Mouse (Mus musculus): ENCODE data around the gene Trim14. TPM values are rescaled to one million over a fixed set of nuclear protein-coding genes. Genes with fewer than 3 reads are reported as not detected.

Gene Trim14
- polyA plus RNA-seq, 1 experiment: 0.38 TPM

GRCm38 (mm10) chr4:46523324-46523723 lies 12.6 kb downstream of the Trim14 start:
- Histone ChIP-seq H3K4me3 (replicated peaks) (no peak overlapping the region), H3K9me3 (ENCODE audit: control insufficient read depth, low read length) (peaks cover 5% of the 10 kb centered on the region; the same call in 1 of the 2 replicates), H3K27me3 (ENCODE audit: control insufficient read depth) (no peaks in the 10 kb centered on the region), H3K4me1 (ENCODE audit: control insufficient read depth) (peaks cover 29% of the 10 kb centered on the region), H3K36me3 (ENCODE audit: control insufficient read depth) (peaks cover 15% of the 10 kb centered on the region; the same call in 1 of the 2 replicates)
- TF ChIP-seq TAL1 (IDR thresholded peaks at IDR 0.05; ENCODE audit: low read length) (no peak), GATA1 (IDR thresholded peaks at IDR 0.05; ENCODE audit: low read length) (no peak)

- Histone ChIP-seq H3K27me3 (ENCODE audit: control insufficient read depth) (no peaks in the 10 kb centered on the region), H3K4me1 (ENCODE audit: control insufficient read depth) (peaks cover 12% of the 10 kb centered on the region), H3K9me3 (ENCODE audit: control insufficient read depth, low read length) (peaks cover 5% of the 10 kb centered on the region; the same call in 1 of the 2 replicates), H3K4me3 (replicated peaks) (no peak overlapping the region), H3K36me3 (ENCODE audit: control insufficient read depth) (peaks cover 17% of the 10 kb centered on the region; the same call in 1 of the 2 replicates)
- TF ChIP-seq GATA1 (IDR thresholded peaks at IDR 0.05; ENCODE audit: low read length) (no peak), TAL1 (IDR thresholded peaks at IDR 0.05; ENCODE audit: low read length) (no peak)
Observed at GRCm38 (mm10) chr4:46521457-46521856, 14.5 kb downstream of the Trim14 start.

- Histone ChIP-seq H3K9me3 (ENCODE audit: control insufficient read depth, low read length) (peaks cover 5% of the 10 kb centered on the region; the same call in 1 of the 2 replicates), H3K36me3 (ENCODE audit: control insufficient read depth) (peaks cover 17% of the 10 kb centered on the region; the same call in 1 of the 2 replicates)
Observed at GRCm38 (mm10) chr4:46520491-46520890, 15.4 kb downstream of the Trim14 start.

GRCm38 (mm10) chr4:46507736-46508460 lies 28.0 kb downstream of the Trim14 start:
- H3K4me3 ChIP-seq (replicated peaks): peak overlapping the region; percentile 76
- peaks cover 15% of the 10 kb centered on the region for H3K27me3 ChIP-seq (ENCODE audit: control insufficient read depth)
- peaks cover 44% of the 10 kb centered on the region for H3K4me1 ChIP-seq (ENCODE audit: control insufficient read depth)
- H3K9me3 ChIP-seq (ENCODE audit: control insufficient read depth, low read length): peaks cover 3% of the 10 kb centered on the region
- no peak for TF ChIP-seq GATA1 (IDR thresholded peaks at IDR 0.05; ENCODE audit: low read length)
- no peak for TF ChIP-seq TAL1 (IDR thresholded peaks at IDR 0.05; ENCODE audit: low read length)
- peaks cover 23% of the 10 kb centered on the region for H3K36me3 ChIP-seq (ENCODE audit: control insufficient read depth)

More at GRCm38 (mm10) chr4:46520491-46520890, 15.4 kb downstream of the Trim14 start:
- TF ChIP-seq GATA1 (IDR thresholded peaks at IDR 0.05; ENCODE audit: low read length): no peak
- no peak for TF ChIP-seq TAL1 (IDR thresholded peaks at IDR 0.05; ENCODE audit: low read length)
- Histone ChIP-seq H3K4me1 (ENCODE audit: control insufficient read depth) (peaks cover 6% of the 10 kb centered on the region), H3K27me3 (ENCODE audit: control insufficient read depth) (no peaks in the 10 kb centered on the region), H3K4me3 (replicated peaks) (no peak overlapping the region)

GRCm38 (mm10) chr4:46506801-46507610 lies 28.9 kb downstream of the Trim14 start:
- H3K27me3 ChIP-seq (ENCODE audit: control insufficient read depth): peaks cover 15% of the 10 kb centered on the region
- peaks cover 3% of the 10 kb centered on the region for H3K9me3 ChIP-seq (ENCODE audit: control insufficient read depth, low read length)
- peaks cover 49% of the 10 kb centered on the region for H3K4me1 ChIP-seq (ENCODE audit: control insufficient read depth)
- H3K4me3 ChIP-seq (replicated peaks): peak overlapping the region; percentile 76
- TF ChIP-seq GATA1 (IDR thresholded peaks at IDR 0.05; ENCODE audit: low read length) (no peak), TAL1 (IDR thresholded peaks at IDR 0.05; ENCODE audit: low read length) (no peak)
- H3K36me3 ChIP-seq (ENCODE audit: control insufficient read depth): peaks cover 32% of the 10 kb centered on the region

- H3K27me3 ChIP-seq (ENCODE audit: control insufficient read depth): peaks cover 15% of the 10 kb centered on the region
- H3K4me3 ChIP-seq (replicated peaks): no peak overlapping the region
- no peaks in the 10 kb centered on the region; the same call in 1 of the 2 replicates for H3K9me3 ChIP-seq (ENCODE audit: control insufficient read depth, low read length)
- peaks cover 56% of the 10 kb centered on the region for H3K4me1 ChIP-seq (ENCODE audit: control insufficient read depth)
- TF ChIP-seq GATA1 (IDR thresholded peaks at IDR 0.05; ENCODE audit: low read length) (no peak), TAL1 (IDR thresholded peaks at IDR 0.05; ENCODE audit: low read length) (no peak)
- H3K36me3 ChIP-seq (ENCODE audit: control insufficient read depth): peaks cover 47% of the 10 kb centered on the region
Observed at GRCm38 (mm10) chr4:46505361-46506057, 30.4 kb downstream of the Trim14 start.

- H3K4me3 ChIP-seq (replicated peaks): no peak overlapping the region
- peaks cover 15% of the 10 kb centered on the region for H3K27me3 ChIP-seq (ENCODE audit: control insufficient read depth)
- peaks cover 61% of the 10 kb centered on the region for H3K4me1 ChIP-seq (ENCODE audit: control insufficient read depth)
- peaks cover 62% of the 10 kb centered on the region for H3K36me3 ChIP-seq (ENCODE audit: control insufficient read depth)
- H3K9me3 ChIP-seq (ENCODE audit: control insufficient read depth, low read length): no peaks in the 10 kb centered on the region
- no peak for TF ChIP-seq TAL1 (IDR thresholded peaks at IDR 0.05; ENCODE audit: low read length)
Observed at GRCm38 (mm10) chr4:46503881-46504280, 32.1 kb downstream of the Trim14 start.

- TF ChIP-seq TAL1 (IDR thresholded peaks at IDR 0.05; ENCODE audit: low read length) (no peak), GATA1 (IDR thresholded peaks at IDR 0.05; ENCODE audit: low read length) (no peak)
- Histone ChIP-seq H3K27me3 (ENCODE audit: control insufficient read depth) (peaks cover 15% of the 10 kb centered on the region), H3K36me3 (ENCODE audit: control insufficient read depth) (peaks cover 72% of the 10 kb centered on the region), H3K4me3 (replicated peaks) (no peak overlapping the region), H3K4me1 (ENCODE audit: control insufficient read depth) (peaks cover 59% of the 10 kb centered on the region), H3K9me3 (ENCODE audit: control insufficient read depth, low read length) (no peaks in the 10 kb centered on the region)
Observed at GRCm38 (mm10) chr4:46502606-46503502, 33.1 kb downstream of the Trim14 start.
